Mouse (Mus musculus): ENCODE data around the gene 1110051M20Rik. TPM values are rescaled to one million over a fixed set of nuclear protein-coding genes. Genes with fewer than 3 reads are reported as not detected.
A peak's percentile ranks its signal among the peaks of the same experiment; 100 is the strongest.
"Not testable (repeated sequence)": the region's sequence is repeated elsewhere in the genome, so short reads cannot be mapped to it uniquely, and the experiment has no call there.

1110051M20Rik gene
- polyA plus RNA-seq (2016; fragmentation: Nextera tagmentation; extraction: Ambion mirVana): 75.3 and 76.9 TPM in 2 replicates

DNA sequence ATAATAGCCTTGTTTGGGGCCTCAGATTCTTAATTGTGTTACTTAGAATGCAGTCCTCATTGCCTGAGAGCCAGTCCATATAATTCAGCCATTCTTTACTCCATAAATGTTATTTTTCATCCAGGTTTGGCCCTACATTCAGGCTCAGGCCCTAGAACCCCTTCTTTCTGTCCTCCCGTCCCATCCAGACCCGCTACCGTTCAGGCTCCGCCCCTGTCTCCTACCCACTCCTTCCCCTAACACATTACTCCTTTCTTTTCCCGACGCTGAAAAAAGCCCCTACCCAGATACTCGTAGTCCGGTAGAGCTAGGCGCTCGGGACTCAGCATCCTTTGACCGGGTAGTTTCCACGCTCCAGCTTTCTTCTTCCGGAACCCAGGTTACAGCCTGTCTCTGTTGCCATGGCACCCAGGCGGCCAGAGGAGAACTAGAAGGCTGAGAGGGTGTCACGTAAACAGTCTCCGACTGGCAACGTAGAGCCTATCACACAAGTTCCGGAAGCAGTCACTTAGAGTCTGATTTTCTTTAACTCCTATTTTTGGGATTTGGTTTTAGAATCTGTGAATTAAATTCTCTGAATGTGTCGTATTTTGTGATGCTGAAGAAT lies at the start of gene 1110051M20Rik:
Gene 1110051M20Rik (minus strand): TSS at position 419 of the 607 bp plus-strand sequence.
- Histone ChIP-seq H3K9me3 (no peaks in the 10 kb centered on the region), H3K4me1 (peaks cover 8% of the 10 kb centered on the region; the same call in 1 of the 2 replicates), H3K36me3 (replicated peaks) (no peaks in the 10 kb centered on the region), H3K27ac (replicated peaks) (peak within 1 kb of the TSS; percentile 81), H3K27me3 (replicated peaks; ENCODE audit: low read depth, poor library complexity, severe bottlenecking) (no peaks in the 10 kb centered on the region), H3K4me3 (peak within 1 kb of the TSS; percentile 71)
- peak; percentile 91 for DNase-seq (ENCODE audit: low spot score)
- WGBS: 1% methylated on average over 19 of the region's 19 CpGs

DNA sequence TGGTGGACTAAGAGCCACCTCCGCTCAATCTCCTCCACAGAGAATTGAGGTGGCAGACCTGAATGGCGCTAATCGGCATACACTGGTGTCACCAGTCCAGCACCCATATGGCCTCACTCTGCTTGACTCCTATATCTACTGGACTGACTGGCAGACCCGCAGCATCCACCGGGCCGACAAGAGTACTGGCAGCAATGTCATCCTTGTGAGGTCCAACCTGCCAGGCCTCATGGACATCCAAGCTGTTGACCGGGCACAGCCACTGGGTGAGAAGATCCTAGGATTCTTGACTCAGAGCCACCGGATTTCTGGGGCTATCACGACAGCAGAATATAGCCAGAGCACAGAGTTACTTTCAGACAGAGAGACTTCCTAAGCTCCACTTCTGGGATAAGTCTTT lies 49.5 kb upstream of the 1110051M20Rik start:
- H3K36me3 ChIP-seq (replicated peaks): peaks cover 99% of the 10 kb centered on the region
- 92% methylated on average over 9 of the region's 9 CpGs for WGBS
- no peaks in the 10 kb centered on the region for H3K4me1 ChIP-seq
- DNase-seq (ENCODE audit: low spot score): no peak
- no peak overlapping the region for H3K4me3 ChIP-seq
- no peaks in the 10 kb centered on the region for H3K9me3 ChIP-seq
- H3K27ac ChIP-seq (replicated peaks): no peak overlapping the region
- H3K27me3 ChIP-seq (replicated peaks; ENCODE audit: low read depth, poor library complexity, severe bottlenecking): no peaks in the 10 kb centered on the region

DNA sequence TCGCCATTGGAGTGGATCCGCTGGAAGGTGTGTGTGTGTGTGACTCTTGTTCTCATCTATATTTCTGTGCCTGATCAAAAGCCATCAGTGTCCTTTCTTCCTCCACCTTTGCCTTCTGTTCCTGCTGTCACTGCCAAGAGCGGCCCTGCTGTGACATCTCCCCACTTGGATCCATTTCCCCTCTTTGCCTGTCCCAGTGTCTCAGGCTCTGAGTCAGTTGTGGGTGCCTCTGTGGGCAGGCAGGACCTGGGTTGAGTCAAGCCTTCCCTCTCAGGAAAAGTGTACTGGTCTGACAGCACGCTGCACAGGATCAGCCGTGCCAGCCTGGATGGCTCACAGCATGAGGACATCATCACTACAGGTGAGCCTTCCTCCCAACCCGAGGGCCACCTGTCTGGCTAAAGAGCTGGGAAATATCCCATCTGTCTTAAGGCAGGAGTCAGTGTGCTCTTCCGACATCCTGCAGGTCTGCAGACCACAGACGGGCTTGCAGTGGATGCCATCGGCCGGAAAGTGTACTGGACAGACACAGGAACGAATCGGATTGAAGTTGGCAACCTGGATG lies 47.6 kb upstream of the 1110051M20Rik start:
- Histone ChIP-seq H3K27me3 (replicated peaks; ENCODE audit: low read depth, poor library complexity, severe bottlenecking) (no peaks in the 10 kb centered on the region), H3K27ac (replicated peaks) (no peak overlapping the region), H3K4me1 (no peaks in the 10 kb centered on the region), H3K36me3 (replicated peaks) (peaks cover 96% of the 10 kb centered on the region), H3K9me3 (no peaks in the 10 kb centered on the region), H3K4me3 (no peak overlapping the region)
- WGBS: 93% methylated on average over 12 of the region's 12 CpGs
- no peak for DNase-seq (ENCODE audit: low spot score)

DNA sequence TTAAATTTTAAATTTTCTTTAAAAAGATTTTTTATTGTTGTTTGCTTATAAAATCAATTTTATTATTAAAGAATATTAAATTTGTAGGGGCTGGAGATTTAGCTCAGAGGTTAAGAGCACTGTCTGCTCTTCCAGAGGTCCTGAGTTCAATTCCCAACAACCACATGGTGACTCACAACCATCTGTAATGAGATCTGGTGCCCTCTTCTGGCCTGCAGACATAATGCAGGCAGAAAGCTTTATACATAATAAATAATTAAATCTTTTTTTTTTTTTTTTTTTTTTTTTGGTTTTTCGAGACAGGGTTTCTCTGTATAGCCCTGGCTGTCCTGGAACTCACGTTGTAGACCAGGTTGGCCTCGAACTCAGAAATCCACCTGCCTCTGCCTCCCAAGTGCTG lies 42.8 kb upstream of the 1110051M20Rik start:
- WGBS: 73% methylated on average over 3 of the region's 3 CpGs
- H3K36me3 ChIP-seq (replicated peaks): peaks cover 95% of the 10 kb centered on the region

DNA sequence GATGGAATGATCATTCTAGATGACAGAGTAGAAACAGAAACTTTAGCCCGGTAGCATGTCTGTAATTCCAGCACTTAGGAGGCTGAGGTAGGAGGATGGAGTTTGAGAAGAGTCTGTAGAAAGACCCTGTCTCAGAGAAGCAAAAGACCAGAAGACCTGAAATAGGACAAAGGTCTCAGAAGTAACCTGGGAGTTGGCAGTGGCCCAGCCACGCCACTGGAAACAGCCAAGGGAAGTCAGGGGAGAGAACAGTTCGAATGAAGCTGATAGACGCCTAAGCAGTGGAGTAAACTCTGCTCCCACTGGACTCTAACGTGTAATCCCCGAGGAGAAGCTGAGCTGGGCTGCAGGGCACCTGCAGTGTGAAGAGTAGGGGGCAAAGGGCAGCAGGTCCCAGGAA lies 40.8 kb upstream of the 1110051M20Rik start:
- no peaks in the 10 kb centered on the region for H3K27me3 ChIP-seq (replicated peaks; ENCODE audit: low read depth, poor library complexity, severe bottlenecking)
- DNase-seq (ENCODE audit: low spot score): no peak
- H3K36me3 ChIP-seq (replicated peaks): peaks cover 92% of the 10 kb centered on the region
- WGBS: 87% methylated on average over 6 of the region's 6 CpGs
- H3K9me3 ChIP-seq: no peaks in the 10 kb centered on the region
- no peak overlapping the region for H3K27ac ChIP-seq (replicated peaks)
- H3K4me3 ChIP-seq: no peak overlapping the region
- H3K4me1 ChIP-seq: no peaks in the 10 kb centered on the region

More for the DNA sequence above, 42.8 kb upstream of the 1110051M20Rik start:
- not testable (repeated sequence) for H3K9me3 ChIP-seq; H3K27me3 ChIP-seq (replicated peaks; ENCODE audit: low read depth, poor library complexity, severe bottlenecking); H3K4me1 ChIP-seq; DNase-seq (ENCODE audit: low spot score); H3K27ac ChIP-seq (replicated peaks); H3K4me3 ChIP-seq

DNA sequence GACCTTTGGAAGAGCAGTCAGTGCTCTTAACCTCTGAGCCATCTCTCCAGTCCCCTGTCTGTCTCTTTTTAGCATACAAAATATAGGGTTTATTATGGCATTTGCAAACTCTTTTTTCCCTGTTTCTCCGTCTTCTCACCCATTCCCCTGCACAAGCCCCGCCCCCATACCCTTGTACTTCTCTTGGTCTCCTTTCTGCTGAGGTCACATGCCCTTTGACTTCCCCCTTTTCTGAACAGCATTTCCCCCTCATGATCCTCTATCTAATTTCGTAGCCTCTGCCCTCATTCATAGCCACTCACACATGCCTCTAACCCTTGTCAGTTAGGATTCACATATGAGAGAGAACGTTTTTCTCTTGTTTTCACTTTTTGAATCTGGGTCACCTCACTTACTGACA lies 40.2 kb upstream of the 1110051M20Rik start:
- Histone ChIP-seq H3K4me3 (no peak overlapping the region), H3K4me1 (no peaks in the 10 kb centered on the region), H3K9me3 (no peaks in the 10 kb centered on the region), H3K36me3 (replicated peaks) (peaks cover 92% of the 10 kb centered on the region), H3K27me3 (replicated peaks; ENCODE audit: low read depth, poor library complexity, severe bottlenecking) (no peaks in the 10 kb centered on the region), H3K27ac (replicated peaks) (no peak overlapping the region)
- 83% methylated on average over 4 of the region's 4 CpGs for WGBS
- DNase-seq (ENCODE audit: low spot score): no peak

DNA sequence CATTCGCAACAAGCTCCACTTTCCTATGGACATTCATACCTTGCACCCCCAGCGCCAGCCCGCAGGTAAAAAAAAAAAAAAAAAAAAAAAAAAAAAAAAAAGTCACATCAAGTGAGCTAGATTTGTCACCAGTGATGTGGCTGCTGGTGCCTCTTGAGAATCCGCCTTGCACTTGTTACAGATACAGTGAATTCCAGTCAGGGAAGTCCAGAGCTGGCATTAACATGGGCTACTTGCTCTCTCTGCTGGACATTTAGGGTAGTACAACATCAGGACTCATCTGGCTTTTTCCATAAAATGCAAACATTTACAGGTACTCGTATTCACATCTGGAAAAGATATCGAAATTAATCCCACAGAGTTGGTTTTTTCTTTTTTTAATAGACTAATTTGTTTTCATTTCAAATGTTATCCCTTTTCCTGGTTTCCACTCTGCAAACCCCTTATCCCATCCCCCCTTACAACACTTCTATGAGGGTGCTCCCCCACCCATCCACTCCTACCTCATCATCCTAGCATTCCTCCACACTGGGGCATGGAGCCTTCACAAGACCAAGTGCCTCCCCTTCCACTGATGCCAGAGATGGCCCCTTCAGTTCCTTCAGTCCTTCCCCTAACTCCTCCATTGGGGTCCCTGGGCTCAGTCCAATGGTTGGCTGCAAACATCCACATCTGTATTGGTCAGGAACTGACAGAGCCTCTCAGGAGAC lies 36.5 kb upstream of the 1110051M20Rik start:
- H3K4me1 ChIP-seq: peaks cover 6% of the 10 kb centered on the region
- peak; percentile 49 for DNase-seq (ENCODE audit: low spot score)
- H3K4me3 ChIP-seq: no peak overlapping the region
- 73% methylated on average over 6 of the region's 6 CpGs for WGBS
- H3K9me3 ChIP-seq: no peaks in the 10 kb centered on the region
- H3K27ac ChIP-seq (replicated peaks): no peak overlapping the region
- peaks cover 95% of the 10 kb centered on the region for H3K36me3 ChIP-seq (replicated peaks)
- H3K27me3 ChIP-seq (replicated peaks; ENCODE audit: low read depth, poor library complexity, severe bottlenecking): no peaks in the 10 kb centered on the region

DNA sequence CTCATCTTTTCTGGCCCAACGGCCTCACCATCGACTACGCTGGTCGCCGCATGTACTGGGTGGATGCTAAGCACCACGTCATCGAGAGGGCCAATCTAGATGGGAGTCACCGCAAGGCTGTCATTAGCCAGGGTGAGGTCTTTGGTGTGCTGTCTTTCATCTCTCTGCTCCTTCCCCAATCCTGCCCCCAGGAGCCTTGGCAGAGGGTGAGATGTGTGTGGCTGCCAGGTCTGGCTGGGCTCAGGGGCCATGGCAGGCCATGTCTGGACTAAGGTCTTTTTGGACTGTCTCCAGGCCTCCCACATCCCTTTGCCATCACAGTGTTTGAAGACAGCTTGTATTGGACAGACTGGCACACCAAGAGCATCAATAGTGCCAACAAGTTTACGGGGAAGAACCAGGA lies 35.9 kb upstream of the 1110051M20Rik start:
- Histone ChIP-seq H3K4me3 (no peak overlapping the region), H3K27me3 (replicated peaks; ENCODE audit: low read depth, poor library complexity, severe bottlenecking) (no peaks in the 10 kb centered on the region), H3K9me3 (no peaks in the 10 kb centered on the region), H3K36me3 (replicated peaks) (peaks cover 95% of the 10 kb centered on the region), H3K27ac (replicated peaks) (no peak overlapping the region), H3K4me1 (peaks cover 9% of the 10 kb centered on the region)
- DNase-seq (ENCODE audit: low spot score): no peak
- WGBS: 94% methylated on average over 9 of the region's 9 CpGs

DNA sequence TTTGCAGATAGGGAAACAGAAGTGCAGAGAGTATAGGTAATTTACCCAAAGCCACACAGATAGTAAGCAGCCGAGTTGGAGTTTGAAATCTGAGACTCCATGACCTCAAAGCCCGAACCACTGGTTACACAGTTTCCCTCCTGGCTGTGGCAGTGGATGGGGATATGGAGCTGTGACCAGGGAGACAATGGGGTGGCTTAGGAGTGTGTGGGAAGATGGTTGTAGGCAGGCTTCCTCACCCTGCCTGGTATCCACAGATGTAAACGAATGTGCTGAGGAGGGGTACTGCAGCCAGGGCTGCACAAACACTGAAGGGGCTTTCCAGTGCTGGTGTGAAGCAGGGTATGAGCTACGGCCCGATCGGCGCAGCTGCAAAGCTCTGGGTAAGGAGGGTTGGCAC lies 32.3 kb upstream of the 1110051M20Rik start:
- DNase-seq (ENCODE audit: low spot score): no peak
- Histone ChIP-seq H3K27ac (replicated peaks) (no peak overlapping the region), H3K9me3 (no peaks in the 10 kb centered on the region), H3K27me3 (replicated peaks; ENCODE audit: low read depth, poor library complexity, severe bottlenecking) (no peaks in the 10 kb centered on the region), H3K4me1 (peaks cover 24% of the 10 kb centered on the region), H3K4me3 (no peak overlapping the region), H3K36me3 (replicated peaks) (peaks cover 97% of the 10 kb centered on the region)
- 81% methylated on average over 7 of the region's 7 CpGs for WGBS

DNA sequence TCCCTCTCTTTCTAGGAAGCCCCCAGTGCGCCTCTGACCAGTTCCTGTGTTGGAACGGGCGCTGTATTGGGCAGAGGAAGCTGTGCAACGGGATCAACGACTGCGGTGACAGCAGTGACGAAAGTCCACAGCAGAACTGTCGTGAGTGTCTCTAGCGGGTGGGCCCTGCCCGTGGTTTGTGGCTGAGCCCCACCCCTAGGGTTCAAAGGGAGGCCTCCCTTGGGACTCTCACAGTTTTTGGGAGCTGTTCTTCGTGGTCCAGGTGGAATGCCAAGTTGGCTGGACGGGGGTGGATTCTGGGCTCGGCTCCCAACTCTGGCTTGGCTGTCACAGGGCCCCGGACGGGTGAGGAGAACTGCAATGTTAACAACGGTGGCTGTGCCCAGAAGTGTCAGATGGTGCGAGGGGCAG lies 31.8 kb upstream of the 1110051M20Rik start:
- WGBS: 82% methylated on average over 17 of the region's 17 CpGs
- Histone ChIP-seq H3K27ac (replicated peaks) (peak overlapping the region; percentile 42; the same call in 1 of the 2 replicates), H3K9me3 (no peaks in the 10 kb centered on the region), H3K4me3 (no peak overlapping the region; the same call in 1 of the 2 replicates), H3K27me3 (replicated peaks; ENCODE audit: low read depth, poor library complexity, severe bottlenecking) (no peaks in the 10 kb centered on the region), H3K36me3 (replicated peaks) (peaks cover 95% of the 10 kb centered on the region), H3K4me1 (peaks cover 24% of the 10 kb centered on the region)
- DNase-seq (ENCODE audit: low spot score): no peak

DNA sequence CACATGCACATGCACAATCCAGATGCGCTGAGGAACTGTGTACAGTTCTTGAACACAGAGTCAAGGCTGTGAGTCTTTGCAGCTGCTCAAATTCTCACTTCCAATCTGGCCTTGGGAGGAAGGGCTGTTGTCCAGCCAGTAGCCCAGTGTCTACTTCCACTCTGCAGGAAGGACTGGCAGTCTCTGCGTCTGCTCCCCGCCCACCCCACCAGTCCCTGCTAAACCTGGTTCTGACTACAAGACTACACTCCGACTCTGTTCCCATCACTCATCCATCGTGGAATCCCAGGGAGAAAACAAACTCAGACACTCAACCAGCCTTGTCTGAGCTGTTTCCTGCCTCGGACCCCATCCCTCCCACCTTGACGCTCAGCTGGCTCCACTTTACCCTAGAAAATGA lies 31.3 kb upstream of the 1110051M20Rik start:
- no peak for DNase-seq (ENCODE audit: low spot score)
- Histone ChIP-seq H3K27ac (replicated peaks) (peak overlapping the region; percentile 42; the same call in 1 of the 2 replicates), H3K36me3 (replicated peaks) (peaks cover 97% of the 10 kb centered on the region), H3K4me1 (peaks cover 27% of the 10 kb centered on the region), H3K4me3 (no peak overlapping the region; the same call in 1 of the 2 replicates), H3K27me3 (replicated peaks; ENCODE audit: low read depth, poor library complexity, severe bottlenecking) (no peaks in the 10 kb centered on the region), H3K9me3 (no peaks in the 10 kb centered on the region)
- 76% methylated on average over 7 of the region's 7 CpGs for WGBS

DNA sequence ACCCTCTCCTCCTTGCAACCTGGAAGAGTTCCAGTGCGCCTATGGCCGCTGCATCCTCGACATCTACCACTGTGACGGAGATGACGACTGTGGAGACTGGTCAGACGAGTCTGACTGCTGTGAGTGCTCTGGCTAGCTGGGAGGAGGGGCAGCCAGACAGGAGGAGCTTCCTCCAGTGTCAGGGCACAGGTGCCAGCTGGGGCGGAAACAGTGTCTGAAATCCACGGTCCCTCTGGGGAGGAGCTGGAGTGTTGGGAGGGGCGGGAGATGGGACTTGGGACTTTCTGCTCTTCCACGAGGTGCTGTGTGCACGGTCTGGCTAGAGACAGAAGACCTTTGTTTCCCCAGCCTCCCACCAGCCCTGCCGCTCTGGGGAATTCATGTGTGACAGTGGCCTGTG lies 29.9 kb upstream of the 1110051M20Rik start:
- Histone ChIP-seq H3K27me3 (replicated peaks; ENCODE audit: low read depth, poor library complexity, severe bottlenecking) (no peaks in the 10 kb centered on the region), H3K4me3 (0 out of 2 replicates have a peak overlapping the region, but pooled peaks have one; percentile 4), H3K4me1 (peaks cover 41% of the 10 kb centered on the region), H3K36me3 (replicated peaks) (peaks cover 94% of the 10 kb centered on the region), H3K27ac (replicated peaks) (0 out of 2 replicates have a peak overlapping the region, but pooled peaks have one; percentile 19), H3K9me3 (no peaks in the 10 kb centered on the region)
- WGBS: 55% methylated on average over 12 of the region's 12 CpGs
- DNase-seq (ENCODE audit: low spot score): peak; percentile 54
